Mouse (Mus musculus) kidney, adult 10 weeks (tissue): ENCODE data around the gene Pde11a. TPM values are rescaled to one million over a fixed set of nuclear protein-coding genes. Genes with fewer than 3 reads are reported as not detected.

Experiments used
- polyA plus RNA-seq: library from polyadenylated mRNA; stranded (reverse); fragments of 350-450 nt; fragmentation: Illumina TruSeq; extraction: RNeasy Lipid Tissue Mini Kit (QIAGEN cat#74804); gene quantifications from one replicate; pipeline ENCODE4 v1.2.3, GENCODE M21; 2014; ENCODE audit warnings: low read depth, low replicate concordance

The Pde11a gene
- 1.8 TPM for polyA plus RNA-seq

GRCm38 (mm10) chr2:76338215-76339156 lies at the start of gene Pde11a:
Gene Pde11a (minus strand): TSS chr2:76338774.

GRCm38 (mm10) chr2:76369821-76370655 lies 31.5 kb upstream of the Pde11a start, which contains the start of gene Rbm45:
Gene Rbm45 (plus strand): TSS chr2:76369984.

GRCm38 (mm10) chr2:76360226-76360625 lies 21.7 kb upstream of the Pde11a start, which contains the start of gene Cyct:
Gene Cyct (minus strand): TSS chr2:76360450.

DNA sequence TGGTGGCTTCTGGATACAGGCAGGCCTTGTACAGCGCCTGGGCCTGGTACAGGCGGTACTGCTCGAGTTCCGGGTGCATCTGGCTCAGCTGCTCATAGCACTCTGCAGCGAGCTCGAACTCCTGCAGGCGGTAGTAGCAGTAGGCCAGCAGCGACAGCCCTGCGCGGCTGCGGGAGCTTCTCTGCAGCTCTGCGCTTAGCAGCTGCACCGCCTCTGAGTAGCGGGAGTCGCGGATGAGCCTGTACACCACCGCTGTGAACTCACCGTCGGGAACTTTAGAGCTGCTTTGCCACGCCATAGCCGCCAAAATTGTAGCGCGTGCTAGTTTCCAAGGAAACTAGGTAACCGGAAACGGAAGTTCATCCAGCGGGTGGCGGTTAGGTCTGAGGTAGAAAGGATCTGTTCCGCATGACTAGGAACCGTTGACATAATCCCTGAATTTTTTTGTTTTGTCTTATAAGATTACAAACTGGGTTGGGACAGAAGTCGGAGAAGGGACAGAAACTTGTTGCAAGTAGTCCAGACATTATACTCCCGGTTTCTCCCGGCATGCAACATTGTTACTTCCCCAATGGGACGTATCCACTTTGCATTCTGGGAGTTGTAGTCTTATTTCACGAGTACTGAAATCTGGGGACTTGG lies 357.0 kb downstream of the Pde11a start, which contains the start of gene Ttc30a1:
Ttc30a1 (minus strand) TSS at position 528 of the 642 bp plus-strand sequence.

GRCm38 (mm10) chr2:75977752-75978368 lies 360.7 kb downstream of the Pde11a start, which contains the start of gene Ttc30a2:
Gene Ttc30a2 (minus strand): TSS chr2:75978170.

Other genes starting within 250 kb of the Pde11a start
- not detected for gene Cyct, start 21.7 kb upstream of the Pde11a start, polyA plus RNA-seq
- 31.5 TPM for gene Rbm45, start 31.2 kb upstream of the Pde11a start, polyA plus RNA-seq
- gene Osbpl6, start 67.7 kb upstream of the Pde11a start, polyA plus RNA-seq, result 48.6 TPM